Mouse (Mus musculus): ENCODE results near the gene Igfn1. TPM values are rescaled to one million over a fixed set of nuclear protein-coding genes. Genes with fewer than 3 reads are reported as not detected.

The Igfn1 gene
- polyA plus RNA-seq, 1 experiment from 2014 or later: not detected

GRCm38 (mm10) chr1:135999720-136000287 lies 6.3 kb downstream of the Igfn1 start:
- no peak overlapping the region for H3K9ac ChIP-seq
- ATAC-seq: no peak
- no peaks in the 10 kb centered on the region for H3K4me1 ChIP-seq (replicated peaks)
- no peak overlapping the region for H3K4me3 ChIP-seq (replicated peaks)
- WGBS: 54% methylated on average over 8 of the region's 8 CpGs
- no peak overlapping the region for H3K27ac ChIP-seq
- no peak overlapping the region for H3K4me2 ChIP-seq (replicated peaks)
- no peaks in the 10 kb centered on the region for H3K36me3 ChIP-seq
- H3K27me3 ChIP-seq (replicated peaks): no peaks in the 10 kb centered on the region
- H3K9me3 ChIP-seq: no peaks in the 10 kb centered on the region

- H3K36me3 ChIP-seq: no peaks in the 10 kb centered on the region
- WGBS: 59% methylated on average over 7 of the region's 7 CpGs
- H3K27ac ChIP-seq: no peak overlapping the region
- H3K4me3 ChIP-seq (replicated peaks): no peak overlapping the region
- H3K9ac ChIP-seq: no peak overlapping the region
- H3K27me3 ChIP-seq (replicated peaks): no peaks in the 10 kb centered on the region
- H3K4me1 ChIP-seq (replicated peaks): no peaks in the 10 kb centered on the region
- H3K4me2 ChIP-seq (replicated peaks): no peak overlapping the region
- H3K9me3 ChIP-seq: no peaks in the 10 kb centered on the region
- 0 out of 2 replicates have a peak, but pooled peaks have one; percentile 23 for ATAC-seq
Measured at GRCm38 (mm10) chr1:135997537-135997936, 8.6 kb downstream of the Igfn1 start.

- no peak for ATAC-seq
- H3K27me3 ChIP-seq (replicated peaks): no peaks in the 10 kb centered on the region
- no peak overlapping the region for H3K27ac ChIP-seq
- no peak overlapping the region for H3K4me2 ChIP-seq (replicated peaks)
- WGBS: 74% methylated on average over 4 of the region's 4 CpGs
- no peaks in the 10 kb centered on the region for H3K9me3 ChIP-seq
- no peak overlapping the region for H3K9ac ChIP-seq
- no peaks in the 10 kb centered on the region for H3K36me3 ChIP-seq
- H3K4me3 ChIP-seq (replicated peaks): no peak overlapping the region
- H3K4me1 ChIP-seq (replicated peaks): no peaks in the 10 kb centered on the region
Measured at GRCm38 (mm10) chr1:135993470-135993869, 12.7 kb downstream of the Igfn1 start.

GRCm38 (mm10) chr1:135989876-135990275 lies 16.3 kb downstream of the Igfn1 start:
- no peaks in the 10 kb centered on the region for H3K9me3 ChIP-seq
- no peak overlapping the region for H3K4me2 ChIP-seq (replicated peaks)
- H3K4me3 ChIP-seq (replicated peaks): no peak overlapping the region
- no peak for ATAC-seq
- H3K27me3 ChIP-seq (replicated peaks): no peaks in the 10 kb centered on the region
- H3K4me1 ChIP-seq (replicated peaks): no peaks in the 10 kb centered on the region
- no peak overlapping the region for H3K9ac ChIP-seq
- no peak overlapping the region for H3K27ac ChIP-seq
- H3K36me3 ChIP-seq: no peaks in the 10 kb centered on the region

- Histone ChIP-seq H3K27me3 (replicated peaks) (no peaks in the 10 kb centered on the region), H3K27ac (no peak overlapping the region), H3K4me3 (replicated peaks) (no peak overlapping the region), H3K36me3 (no peaks in the 10 kb centered on the region), H3K4me1 (replicated peaks) (no peaks in the 10 kb centered on the region), H3K9ac (no peak overlapping the region), H3K4me2 (replicated peaks) (no peak overlapping the region), H3K9me3 (no peaks in the 10 kb centered on the region)
- WGBS: 18% methylated on average over 5 of the region's 5 CpGs
- no peak for ATAC-seq
Measured at GRCm38 (mm10) chr1:135984105-135984504, 22.0 kb downstream of the Igfn1 start.

GRCm38 (mm10) chr1:135972576-135972975 lies 33.6 kb downstream of the Igfn1 start:
- ATAC-seq: no peak
- 83% methylated on average over 3 of the region's 3 CpGs for WGBS
- Histone ChIP-seq H3K27me3 (replicated peaks) (no peaks in the 10 kb centered on the region), H3K4me2 (replicated peaks) (no peak overlapping the region), H3K27ac (no peak overlapping the region), H3K9ac (no peak overlapping the region), H3K36me3 (no peaks in the 10 kb centered on the region), H3K4me3 (replicated peaks) (no peak overlapping the region), H3K9me3 (no peaks in the 10 kb centered on the region), H3K4me1 (replicated peaks) (no peaks in the 10 kb centered on the region)

- Histone ChIP-seq H3K36me3 (no peaks in the 10 kb centered on the region), H3K27me3 (replicated peaks) (no peaks in the 10 kb centered on the region; the same call in 1 of the 2 replicates), H3K4me3 (replicated peaks) (no peak overlapping the region), H3K4me1 (replicated peaks) (no peaks in the 10 kb centered on the region), H3K9ac (no peak overlapping the region), H3K4me2 (replicated peaks) (no peak overlapping the region), H3K9me3 (no peaks in the 10 kb centered on the region), H3K27ac (no peak overlapping the region)
- ATAC-seq: no peak
- 51% methylated on average over 2 of the region's 2 CpGs for WGBS
Measured at GRCm38 (mm10) chr1:135970486-135970885, 35.7 kb downstream of the Igfn1 start.

GRCm38 (mm10) chr1:135967739-135968138 lies 38.4 kb downstream of the Igfn1 start:
- ATAC-seq: no peak
- no peaks in the 10 kb centered on the region; the same call in 1 of the 2 replicates for H3K27me3 ChIP-seq (replicated peaks)
- no peak overlapping the region for H3K9ac ChIP-seq
- 85% methylated on average over 4 of the region's 4 CpGs for WGBS
- no peak overlapping the region for H3K27ac ChIP-seq
- H3K4me1 ChIP-seq (replicated peaks): no peaks in the 10 kb centered on the region
- H3K36me3 ChIP-seq: no peaks in the 10 kb centered on the region
- H3K4me3 ChIP-seq (replicated peaks): no peak overlapping the region
- H3K4me2 ChIP-seq (replicated peaks): no peak overlapping the region
- no peaks in the 10 kb centered on the region for H3K9me3 ChIP-seq

- ATAC-seq: no peak
- Histone ChIP-seq H3K4me3 (replicated peaks) (no peak overlapping the region), H3K36me3 (no peaks in the 10 kb centered on the region), H3K9me3 (no peaks in the 10 kb centered on the region), H3K27ac (no peak overlapping the region), H3K27me3 (replicated peaks) (no peaks in the 10 kb centered on the region; the same call in 1 of the 2 replicates), H3K9ac (no peak overlapping the region), H3K4me2 (replicated peaks) (no peak overlapping the region), H3K4me1 (replicated peaks) (no peaks in the 10 kb centered on the region)
- 74% methylated on average over 11 of the region's 11 CpGs for WGBS
Measured at GRCm38 (mm10) chr1:135964561-135964960, 41.6 kb downstream of the Igfn1 start.

GRCm38 (mm10) chr1:135963177-135963576 lies 43.0 kb downstream of the Igfn1 start:
- no peak for ATAC-seq
- no peaks in the 10 kb centered on the region for H3K9me3 ChIP-seq
- no peak overlapping the region for H3K9ac ChIP-seq
- no peaks in the 10 kb centered on the region; the same call in 1 of the 2 replicates for H3K27me3 ChIP-seq (replicated peaks)
- H3K4me1 ChIP-seq (replicated peaks): no peaks in the 10 kb centered on the region
- H3K4me2 ChIP-seq (replicated peaks): no peak overlapping the region
- no peak overlapping the region for H3K4me3 ChIP-seq (replicated peaks)
- H3K36me3 ChIP-seq: no peaks in the 10 kb centered on the region
- no peak overlapping the region for H3K27ac ChIP-seq
- 73% methylated on average over 5 of the region's 5 CpGs for WGBS

- H3K36me3 ChIP-seq: no peaks in the 10 kb centered on the region
- 43% methylated on average over 4 of the region's 4 CpGs for WGBS
- ATAC-seq: peak; percentile 47; the same call in 1 of the 2 replicates
- H3K9ac ChIP-seq: no peak overlapping the region
- H3K9me3 ChIP-seq: no peaks in the 10 kb centered on the region
- no peak overlapping the region for H3K4me2 ChIP-seq (replicated peaks)
- H3K4me3 ChIP-seq (replicated peaks): no peak overlapping the region
- H3K4me1 ChIP-seq (replicated peaks): no peaks in the 10 kb centered on the region
- no peak overlapping the region for H3K27ac ChIP-seq
- no peaks in the 10 kb centered on the region for H3K27me3 ChIP-seq (replicated peaks)
Measured at GRCm38 (mm10) chr1:135958483-135958882, 47.7 kb downstream of the Igfn1 start.

GRCm38 (mm10) chr1:135948871-135949270 lies 57.3 kb downstream of the Igfn1 start:
- Histone ChIP-seq H3K36me3 (no peaks in the 10 kb centered on the region), H3K9ac (no peak overlapping the region), H3K4me3 (replicated peaks) (no peak overlapping the region), H3K9me3 (no peaks in the 10 kb centered on the region), H3K4me1 (replicated peaks) (no peaks in the 10 kb centered on the region), H3K4me2 (replicated peaks) (no peak overlapping the region), H3K27ac (no peak overlapping the region), H3K27me3 (replicated peaks) (no peaks in the 10 kb centered on the region; the same call in 1 of the 2 replicates)
- 52% methylated on average over 2 of the region's 2 CpGs for WGBS
- ATAC-seq: no peak

GRCm38 (mm10) chr1:135946247-135946646 lies 59.9 kb downstream of the Igfn1 start:
- H3K4me3 ChIP-seq (replicated peaks): no peak overlapping the region
- H3K4me2 ChIP-seq (replicated peaks): no peak overlapping the region
- 69% methylated on average over 4 of the region's 4 CpGs for WGBS
- no peak overlapping the region for H3K27ac ChIP-seq
- ATAC-seq: no peak
- no peaks in the 10 kb centered on the region for H3K36me3 ChIP-seq
- H3K27me3 ChIP-seq (replicated peaks): no peaks in the 10 kb centered on the region; the same call in 1 of the 2 replicates
- 0 out of 2 replicates have a peak, but pooled peaks cover 2% of the 10 kb centered on the region for H3K4me1 ChIP-seq (replicated peaks)
- H3K9me3 ChIP-seq: no peaks in the 10 kb centered on the region
- no peak overlapping the region for H3K9ac ChIP-seq

Data from intestine, embryonic 15.5 days (tissue).